ENCODE assay signal across 9 mouse cellular contexts in the genomic region with DNA sequence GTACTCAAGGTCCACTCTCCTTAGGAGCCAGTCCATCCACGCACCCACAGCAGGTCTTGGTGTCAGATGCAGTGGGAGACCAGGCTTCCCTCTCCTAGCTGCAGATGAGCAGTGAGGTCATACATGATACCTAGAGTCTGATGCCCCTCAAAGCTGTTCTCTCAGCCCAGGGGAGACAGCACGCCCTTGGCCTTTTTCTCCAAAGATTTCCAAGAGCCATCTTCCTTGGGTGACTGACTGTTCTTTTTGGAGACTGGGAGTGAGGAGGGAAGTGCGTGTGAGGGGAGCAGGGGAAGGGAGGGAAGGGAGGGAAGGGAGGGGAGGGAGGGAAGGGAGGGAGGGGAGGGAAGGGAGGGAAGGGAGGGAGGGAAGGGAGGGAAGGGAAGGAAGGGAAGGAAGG.
DNase-seq lines count a peak whose midpoint lies in the region; ATAC-seq and TF ChIP-seq lines count a peak whose summit lies in the region.
"Had no signal": no experiment of that assay in that cellular context is flagged by ENCODE, and none has a peak within 500 bp of the region (broad histone marks: within the 10 kb centered on the region; RNA-seq: fewer than 3 reads in every experiment).

No protein-coding gene starts in this region.

- H3K27ac ChIP-seq in heart, adult 2 months = peak overlapping the region; percentile 73
- H3K27ac ChIP-seq in embryonic facial prominence, embryonic 14.5 days (replicated peaks; ENCODE audit: low read depth, low read length) = peak overlapping the region; percentile 52
- H3K27ac ChIP-seq in midbrain, embryonic 12.5 days (replicated peaks) = peak overlapping the region; percentile 75

- H3K4me3 ChIP-seq in heart, adult 2 months = no peak overlapping the region
- peak overlapping the region; percentile 27; the same call in 1 of the 2 replicates for H3K4me3 ChIP-seq in E14TG2a.4 (replicated peaks; ENCODE audit: low read length)
- no peak overlapping the region for H3K4me3 ChIP-seq in embryonic facial prominence, embryonic 14.5 days (ENCODE audit: low read depth, low read length)
- no peak overlapping the region for H3K4me3 ChIP-seq in midbrain, embryonic 12.5 days
- H3K4me3 ChIP-seq: limb, embryonic 15.5 days had no signal

- H3K9me3 ChIP-seq in E14TG2a.4 (ENCODE audit: low read length) = no peaks in the 10 kb centered on the region
- H3K9me3 ChIP-seq in embryonic facial prominence, embryonic 14.5 days (ENCODE audit: control insufficient read depth, low read length) = no peaks in the 10 kb centered on the region
- no peaks in the 10 kb centered on the region for H3K9me3 ChIP-seq in midbrain, embryonic 12.5 days
- H3K9me3 ChIP-seq: limb, embryonic 15.5 days had no signal

- ATAC-seq in embryonic facial prominence, embryonic 14.5 days (ENCODE audit: low read depth) = no peak
- ATAC-seq in midbrain, embryonic 12.5 days (ENCODE audit: low FRiP score, low read depth) = no peak
- ATAC-seq in monocyte, adult 5-6 weeks (replicated peaks; ENCODE audit: insufficient number of reproducible peaks, low FRiP score, low TSS enrichment, poor library complexity, severe bottlenecking) = no peak

- peaks cover 7% of the 10 kb centered on the region for H3K79me2 ChIP-seq in heart, adult 2 months (replicated peaks; ENCODE audit: control insufficient read depth, insufficient read depth, low read length)

- no peak for TF ChIP-seq CTCF in heart, adult 2 months (IDR thresholded peaks at IDR 0.05)
- TF ChIP-seq CTCF in E14TG2a.4 (conservative IDR thresholded peaks at IDR 0.05; ENCODE audit: low read length) = no peak

- H3K4me2 ChIP-seq in embryonic facial prominence, embryonic 14.5 days (ENCODE audit: low read depth, low read length) = no peak overlapping the region
- H3K4me2 ChIP-seq in midbrain, embryonic 12.5 days (replicated peaks) = 0 out of 2 replicates have a peak overlapping the region, but pooled peaks have one; percentile 3

- peaks cover 32% of the 10 kb centered on the region for H3K4me1 ChIP-seq in heart, adult 2 months (ENCODE audit: control insufficient read depth, insufficient read depth, low read length)
- H3K4me1 ChIP-seq in E14TG2a.4 (replicated peaks; ENCODE audit: low read depth, low read length) = peaks cover 94% of the 10 kb centered on the region
- H3K4me1 ChIP-seq in embryonic facial prominence, embryonic 14.5 days (ENCODE audit: control insufficient read depth, insufficient read depth, low read length) = peaks cover 37% of the 10 kb centered on the region
- peaks cover 67% of the 10 kb centered on the region for H3K4me1 ChIP-seq in midbrain, embryonic 12.5 days

- H3K27me3 ChIP-seq in heart, adult 2 months (ENCODE audit: control insufficient read depth, insufficient read depth, low read length) = no peaks in the 10 kb centered on the region
- peaks cover 10% of the 10 kb centered on the region for H3K27me3 ChIP-seq in E14TG2a.4 (ENCODE audit: insufficient read depth, low read length)
- H3K27me3 ChIP-seq in embryonic facial prominence, embryonic 14.5 days (replicated peaks; ENCODE audit: control insufficient read depth, insufficient read depth, low read length) = no peaks in the 10 kb centered on the region
- no peaks in the 10 kb centered on the region for H3K27me3 ChIP-seq in midbrain, embryonic 12.5 days
- H3K27me3 ChIP-seq: limb, embryonic 15.5 days had no signal

- TF ChIP-seq EP300 in heart, adult 2 months (IDR thresholded peaks at IDR 0.05; ENCODE audit: insufficient read depth, low read depth, low read length) = no peak

- intact Hi-C loops in heart, adult 2 months (cut with DNase I) = loop anchor here (5.0 to 10.0 kb wide), 2 partner anchors 36 to 168 kb away; no protein-coding TSS in a partner anchor

- TF ChIP-seq POLR2A in heart, adult 2 months (IDR thresholded peaks at IDR 0.05; ENCODE audit: insufficient read depth, low read depth, low read length) = no peak

- H3K36me3 ChIP-seq in heart, adult 2 months (ENCODE audit: control insufficient read depth, insufficient read depth, low read length) = peaks cover 44% of the 10 kb centered on the region
- 0 out of 2 replicates have a peak, but pooled peaks cover 10% of the 10 kb centered on the region for H3K36me3 ChIP-seq in E14TG2a.4 (ENCODE audit: insufficient read depth, low read length)
- H3K36me3 ChIP-seq in embryonic facial prominence, embryonic 14.5 days (ENCODE audit: control insufficient read depth, insufficient read depth, low read length) = no peaks in the 10 kb centered on the region
- no peaks in the 10 kb centered on the region for H3K36me3 ChIP-seq in midbrain, embryonic 12.5 days
- H3K36me3 ChIP-seq: limb, embryonic 15.5 days had no signal

- DNase-seq in heart, adult 2 months = no peak
- no peak for DNase-seq in heart, postnatal 4 days
- DNase-seq in embryonic facial prominence, embryonic 14.5 days (ENCODE audit: low spot score) = no peak
- no peak for DNase-seq in embryo, embryonic 11 days
- no peak for DNase-seq in urinary bladder, postnatal 4 days (ENCODE audit: low spot score in 2 of 2)

- peak overlapping the region; percentile 6; the same call in 1 of the 2 replicates for H3K9ac ChIP-seq in heart, adult 2 months (ENCODE audit: low read depth, low read length)
- no peak overlapping the region for H3K9ac ChIP-seq in embryonic facial prominence, embryonic 14.5 days (ENCODE audit: low read depth, low read length)
- H3K9ac ChIP-seq in midbrain, embryonic 12.5 days (replicated peaks) = no peak overlapping the region
- H3K9ac ChIP-seq: limb, embryonic 15.5 days had no signal

- 87% methylated on average over 2 of the region's 3 CpGs for WGBS in heart, adult 2 months
- 95% methylated on average over 2 of the region's 3 CpGs for WGBS in embryonic facial prominence, embryonic 14.5 days
- 83% methylated on average over 2 of the region's 3 CpGs for WGBS in midbrain, embryonic 12.5 days
